Mouse (Mus musculus) CD4-positive, CD25-positive, alpha-beta regulatory T cell, adult 2 months (primary cell): ENCODE data around the gene Tnnc2.

Experiments
- DNase-seq: peaks from one replicate; pipeline ENCODE4 v3.0.0-alpha.2; 2012; ENCODE audit warnings: low read depth, low spot score

Tnnc2 gene

DNA sequence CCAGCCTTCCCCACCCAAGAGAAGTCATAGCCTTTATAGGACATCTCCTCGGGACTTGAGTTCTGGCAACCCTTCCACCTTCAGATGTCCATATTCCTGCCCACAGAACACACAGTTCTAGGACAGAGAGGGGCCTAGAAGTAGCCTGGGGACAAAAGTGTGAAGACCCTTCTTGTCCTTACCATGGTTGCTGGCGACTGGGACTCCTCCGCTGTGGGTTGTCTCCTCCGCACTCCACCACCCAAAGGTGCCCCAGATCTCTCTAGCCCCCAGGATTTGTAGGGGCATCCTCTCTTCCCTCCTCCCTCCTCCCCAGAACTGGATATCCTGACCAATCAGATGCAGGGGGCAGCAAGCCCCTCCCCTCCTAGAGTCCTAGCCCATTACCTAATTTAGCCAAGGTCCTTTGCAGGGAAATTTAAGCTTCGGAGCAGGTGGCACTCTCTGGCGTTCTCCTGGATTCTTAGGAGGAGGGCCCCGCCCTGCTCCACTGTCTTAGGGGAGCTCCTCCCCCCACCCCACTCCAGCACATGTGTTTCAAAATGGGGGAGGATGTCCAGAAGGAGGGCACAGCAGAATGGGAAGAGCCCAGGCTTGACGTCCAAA is at the start of gene Tnnc2:
Tnnc2 (minus strand) TSS at position 487 of the 606 bp plus-strand sequence.
- no peak for DNase-seq

DNA sequence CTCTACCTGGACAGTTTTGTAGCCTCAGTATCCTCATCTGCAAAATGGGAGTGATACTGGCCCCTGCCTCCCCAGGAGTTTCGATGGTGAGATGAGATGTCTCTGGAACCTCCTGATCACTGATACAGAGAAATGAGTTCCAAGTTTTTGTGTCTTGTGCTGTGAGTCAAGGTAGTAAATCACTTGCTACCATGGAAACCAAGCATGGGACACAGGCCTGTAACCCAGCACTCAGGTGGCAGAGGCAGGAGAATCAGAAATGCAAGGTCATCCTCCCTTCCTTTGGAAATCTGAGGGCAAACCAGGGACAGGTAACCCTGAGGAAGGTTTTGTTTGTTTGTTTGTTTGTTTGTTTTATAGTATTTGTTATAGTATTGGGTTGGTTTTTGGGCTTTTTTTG is 49.3 kb upstream of the Tnnc2 start:
- no peak for DNase-seq

DNA sequence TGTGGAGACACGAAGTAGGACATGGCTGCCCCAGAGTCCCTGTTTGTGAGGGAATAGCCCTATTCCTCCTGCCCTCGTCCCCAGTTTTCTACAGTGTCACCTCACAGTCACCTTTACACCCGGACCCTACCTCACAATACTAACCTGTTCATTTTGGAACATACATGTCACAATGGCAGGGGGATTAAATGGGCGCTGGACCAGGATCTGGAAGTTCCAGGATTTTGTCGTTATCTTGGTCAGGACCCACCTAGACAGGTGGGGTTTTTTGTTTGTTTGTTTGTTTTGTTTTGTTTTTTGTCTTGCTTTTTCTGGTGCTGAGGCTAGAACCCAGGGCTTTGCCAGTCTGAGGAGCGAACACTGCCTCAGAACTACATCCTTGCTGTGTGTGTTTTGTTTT is 48.7 kb upstream of the Tnnc2 start, which contains the start of gene Spata25:
Spata25 (minus strand) TSS at position 101 of the 400 bp plus-strand sequence.
- no peak for DNase-seq

DNA sequence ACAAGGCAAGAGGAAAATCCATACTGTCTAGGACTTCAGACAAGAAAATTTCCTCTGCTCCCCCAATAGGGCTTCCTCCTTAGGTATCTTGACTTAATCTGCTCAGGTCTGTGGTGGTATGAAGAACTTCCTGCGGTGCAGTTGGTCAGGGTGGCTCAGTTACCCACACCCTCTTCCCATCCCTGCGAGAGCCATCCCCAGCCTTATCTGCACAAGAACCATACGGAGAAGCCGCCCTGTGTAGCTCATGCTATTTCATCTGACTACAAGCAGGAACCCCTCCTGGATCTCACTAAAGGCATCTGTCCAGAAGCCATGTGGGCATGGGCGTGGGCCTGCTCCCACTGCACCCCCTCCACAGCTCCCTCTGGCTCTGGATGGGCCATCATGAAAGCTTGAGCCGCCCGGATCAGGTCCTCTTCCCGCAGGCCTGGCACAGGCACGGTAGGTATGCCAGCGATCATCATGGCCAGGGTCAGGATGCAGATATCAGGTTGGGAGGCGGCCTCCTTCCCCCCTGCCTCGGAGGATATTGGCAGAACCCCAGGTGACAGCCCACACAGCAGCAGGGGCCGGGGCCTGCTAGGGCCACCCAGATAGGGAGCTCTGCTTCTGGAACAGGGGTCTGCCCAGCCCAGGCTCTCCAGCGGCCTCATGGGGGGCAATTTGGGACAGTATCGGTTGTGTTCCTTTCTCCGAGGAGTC is 47.5 kb upstream of the Tnnc2 start:
- no peak for DNase-seq

DNA sequence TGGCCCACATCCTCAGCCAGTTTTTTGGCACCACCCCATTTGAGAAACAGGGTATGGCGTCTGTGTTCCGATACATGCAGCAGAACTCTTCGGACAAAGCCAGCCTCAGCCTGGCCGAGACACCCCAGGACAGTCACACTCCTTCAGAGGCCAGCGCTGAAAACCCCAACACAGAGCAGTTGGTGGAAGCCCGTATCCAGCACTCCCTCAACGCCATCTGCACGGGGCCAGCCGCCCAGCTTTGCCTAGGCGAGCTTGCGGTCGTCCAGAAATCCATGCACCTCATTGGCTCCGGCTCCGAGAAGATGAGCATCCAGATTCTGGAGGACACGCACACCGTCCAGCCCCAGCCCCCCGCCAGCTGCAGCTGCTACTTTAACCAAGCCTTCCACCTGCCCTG is 45.8 kb upstream of the Tnnc2 start:
- DNase-seq = no peak

DNA sequence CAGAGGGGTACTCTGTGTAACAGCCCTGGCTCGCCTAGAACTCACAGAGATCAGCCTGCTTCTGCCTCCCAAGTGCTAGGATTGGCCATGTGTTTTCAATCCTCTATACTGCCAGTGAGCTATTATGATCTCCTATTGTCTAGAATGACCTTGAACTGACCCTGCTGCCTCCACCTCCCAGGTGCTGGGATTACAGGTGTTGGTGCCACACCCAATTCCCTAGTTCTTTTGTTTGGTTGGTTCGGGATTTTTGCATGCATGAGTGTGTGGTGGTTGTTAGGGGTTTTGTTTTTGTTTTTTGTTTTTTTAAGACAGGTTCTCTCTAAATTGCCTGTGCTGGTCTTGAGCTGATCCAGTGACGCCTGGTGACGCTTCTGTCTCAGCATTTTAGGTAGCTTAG is 44.2 kb upstream of the Tnnc2 start:
- no peak for DNase-seq

DNA sequence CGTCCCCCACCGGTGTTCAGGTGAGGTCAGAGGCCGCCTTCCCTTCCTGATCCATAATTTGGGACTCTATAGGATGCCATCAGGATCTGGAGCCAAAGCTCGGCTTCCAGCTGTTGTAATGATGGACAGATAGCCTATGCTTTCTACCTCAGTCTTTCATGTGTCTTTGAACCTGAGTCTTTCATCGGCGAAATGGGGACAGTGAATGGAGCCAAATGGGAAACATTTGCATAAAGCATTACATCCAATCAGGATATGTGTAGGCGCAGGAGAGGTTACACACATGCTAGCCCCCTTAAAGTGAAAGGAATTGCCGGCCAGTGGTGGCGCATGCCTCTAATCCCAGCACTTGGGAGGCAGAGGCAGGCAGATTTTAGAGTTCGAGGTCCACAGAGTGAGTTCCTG is 43.4 kb upstream of the Tnnc2 start:
- no peak for DNase-seq

DNA sequence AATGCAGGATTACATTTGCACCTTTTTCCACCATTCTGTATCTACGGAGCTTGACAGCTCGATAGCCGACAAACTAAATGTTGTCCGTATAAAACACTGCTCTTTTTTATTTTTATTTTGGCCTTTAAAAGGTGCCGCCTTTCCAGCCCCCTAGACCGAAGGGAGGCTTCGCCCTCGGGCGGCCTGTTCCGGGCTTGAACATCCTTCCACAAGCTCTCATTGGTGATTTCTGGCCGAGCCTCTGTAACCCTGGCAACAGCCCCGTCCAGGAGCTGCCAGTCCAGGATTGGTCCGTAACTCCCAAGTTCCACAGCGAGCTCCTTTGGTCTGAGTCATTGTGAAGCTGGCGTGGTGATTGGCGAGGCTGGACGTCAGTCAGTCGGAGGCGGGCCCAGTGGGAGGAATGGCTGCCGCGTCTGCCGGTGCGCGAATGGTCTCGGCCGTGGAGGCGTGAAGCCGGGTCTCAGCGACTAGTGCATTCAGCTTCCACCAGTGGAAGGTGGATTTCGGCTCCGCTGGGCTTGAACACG is 42.9 kb upstream of the Tnnc2 start, which contains the start of gene Zswim1:
Zswim1 (plus strand) TSS at position 51 of the 530 bp plus-strand sequence.
- peak; percentile 99 for DNase-seq

DNA sequence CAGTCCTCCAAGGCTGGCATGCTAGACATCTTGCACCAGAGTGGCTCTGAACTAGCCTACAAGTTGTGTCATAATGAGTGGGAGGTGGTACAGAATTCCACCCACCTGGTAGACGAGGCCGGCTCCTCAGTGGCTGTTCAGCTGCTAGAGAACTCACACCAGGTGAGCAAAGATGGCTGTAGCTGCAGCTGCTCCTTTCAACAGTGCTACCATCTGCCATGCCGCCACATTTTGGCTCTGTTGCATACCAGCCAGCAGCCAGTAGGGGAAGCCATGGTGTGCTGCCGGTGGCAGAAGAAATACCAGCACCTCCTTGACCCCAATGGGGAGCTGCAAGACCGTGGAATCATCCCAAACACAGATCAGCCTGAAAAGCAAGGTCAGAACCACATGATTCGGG is 41.3 kb upstream of the Tnnc2 start:
- DNase-seq = no peak

DNA sequence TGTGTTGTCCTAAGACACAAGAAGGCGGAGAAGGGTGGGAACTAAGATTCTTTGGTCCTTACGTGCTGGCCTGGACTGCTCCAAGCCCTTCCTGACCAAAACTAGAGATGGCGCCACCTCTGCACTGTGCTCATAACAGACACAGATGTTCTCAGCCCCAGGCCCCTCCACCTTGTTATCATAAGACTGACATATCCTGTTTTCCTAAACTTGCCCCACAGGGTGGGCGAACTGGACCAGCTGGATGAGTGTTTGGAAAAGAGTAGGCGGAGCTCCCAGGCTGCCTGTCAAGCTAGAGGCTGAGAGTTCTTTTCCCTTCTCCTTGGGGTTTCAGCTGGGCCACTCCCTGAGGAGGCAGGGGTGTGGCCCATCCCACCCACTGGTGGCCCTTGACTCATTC is 37.9 kb upstream of the Tnnc2 start:
- DNase-seq = no peak

DNA sequence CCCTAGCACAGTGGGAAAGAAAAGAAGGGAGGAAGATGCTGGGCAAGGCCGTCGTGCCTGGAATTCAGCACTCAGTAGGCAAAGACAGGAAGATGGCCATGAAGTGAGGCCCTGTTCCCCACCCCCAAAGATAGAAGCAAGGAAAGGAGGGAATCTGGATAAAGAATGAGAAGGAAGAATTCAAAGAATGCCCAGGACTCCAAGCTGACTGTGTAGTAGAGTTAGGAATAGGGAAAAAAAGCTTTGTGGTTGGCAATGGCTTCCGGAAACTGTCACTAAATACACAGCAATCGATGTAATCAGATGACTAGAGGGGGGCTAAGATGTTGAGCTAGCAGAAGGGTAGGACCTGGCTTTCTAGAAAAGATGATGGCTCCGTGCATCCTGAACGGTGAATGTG is 37.4 kb upstream of the Tnnc2 start:
- DNase-seq = no peak

DNA sequence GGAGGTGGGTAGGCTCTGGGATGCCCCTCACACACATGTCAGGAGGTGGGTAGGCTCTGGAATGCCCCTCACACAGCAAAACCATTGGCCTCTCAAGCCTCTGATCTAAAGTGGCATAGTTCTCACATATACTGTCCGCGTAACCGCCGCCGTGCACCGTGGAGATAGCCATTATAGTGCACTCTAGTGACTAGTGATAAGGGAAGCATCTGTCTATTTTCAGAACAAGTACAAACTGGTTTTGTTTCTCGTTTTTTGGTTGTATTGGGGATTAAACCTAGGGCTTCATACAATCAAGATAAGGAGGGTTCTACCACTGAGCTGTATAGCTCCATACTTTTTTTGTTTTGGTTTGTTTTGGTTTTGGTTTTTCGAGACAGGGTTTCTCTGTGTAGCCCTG is 36.1 kb upstream of the Tnnc2 start:
- DNase-seq = no peak

DNA sequence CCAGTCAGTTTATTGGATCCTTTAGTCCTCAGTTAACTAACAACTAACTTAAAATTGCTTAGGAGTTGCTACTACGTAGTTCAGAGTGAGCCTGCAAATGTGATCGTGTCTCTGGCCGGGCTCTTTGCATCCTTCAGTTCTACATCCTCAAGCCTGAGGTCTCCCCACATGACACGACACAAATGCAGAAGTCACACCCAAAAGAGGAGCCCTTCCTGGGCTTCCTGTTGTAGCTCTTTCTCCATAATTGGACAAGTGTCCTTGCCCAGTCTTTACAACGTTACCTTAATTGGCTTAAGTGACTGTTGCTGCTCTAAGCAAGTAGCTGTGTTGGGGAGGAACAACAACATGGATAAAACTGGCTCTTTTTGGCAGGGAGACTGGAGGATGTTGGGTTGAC is 35.6 kb upstream of the Tnnc2 start:
- no peak for DNase-seq

DNA sequence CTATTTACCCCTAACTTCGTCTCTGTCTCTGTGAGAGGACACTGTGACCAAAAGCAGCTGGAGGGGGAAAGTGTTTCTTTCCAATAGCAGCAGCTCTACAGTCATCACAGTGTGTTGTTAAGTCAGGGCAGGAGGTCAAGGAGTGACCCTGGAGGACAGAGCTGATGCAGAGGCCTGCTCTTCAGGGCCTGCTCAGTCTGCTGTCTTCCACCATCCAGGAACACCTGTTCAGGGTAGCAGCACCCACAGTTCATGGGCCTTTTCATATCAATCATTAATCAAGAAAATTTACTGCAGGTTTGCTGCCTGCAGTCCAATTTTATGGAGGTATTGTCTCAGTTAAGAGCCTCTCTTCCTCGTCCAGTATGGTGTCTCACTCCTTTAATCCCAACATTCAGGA is 33.8 kb upstream of the Tnnc2 start:
- DNase-seq = no peak

DNA sequence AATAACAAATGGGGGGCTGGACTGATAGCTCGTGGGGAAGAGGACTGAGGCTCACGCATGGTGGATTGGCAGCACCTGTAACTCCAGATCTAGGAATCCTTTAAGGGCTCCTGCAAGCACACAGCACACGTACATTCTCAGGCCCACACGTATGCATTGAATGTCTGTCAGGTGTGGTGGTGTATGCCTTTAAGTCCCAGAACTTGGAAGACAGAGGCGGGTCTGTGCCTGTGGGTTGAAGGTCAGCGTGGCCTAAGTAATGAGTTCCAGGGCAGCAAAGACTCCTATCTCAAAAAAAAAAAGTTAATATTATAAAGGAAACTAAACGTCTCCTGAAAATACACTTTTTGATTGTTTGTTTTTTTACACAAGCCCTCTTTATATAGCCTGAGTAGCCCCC is 26.8 kb upstream of the Tnnc2 start:
- DNase-seq = no peak

DNA sequence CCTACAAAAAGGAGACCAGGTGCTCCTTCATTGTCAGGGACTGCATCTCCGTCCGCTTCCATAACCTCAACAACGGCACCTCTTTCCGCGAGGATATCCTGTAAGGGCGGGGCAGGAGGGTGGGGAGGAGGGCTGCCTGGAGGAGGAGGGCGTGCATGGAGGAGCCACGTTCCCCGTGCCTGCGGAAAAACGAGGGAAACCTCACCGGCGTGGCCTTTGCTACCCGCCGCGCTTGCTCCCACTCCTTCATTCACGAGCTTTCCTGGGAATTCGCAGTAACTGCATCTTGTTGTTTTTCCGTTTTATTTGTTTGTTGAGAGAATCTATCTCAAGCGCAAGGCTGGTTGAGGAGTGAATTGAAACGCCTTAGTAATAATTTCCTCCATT is 25.6 kb upstream of the Tnnc2 start:
- no peak for DNase-seq

DNA sequence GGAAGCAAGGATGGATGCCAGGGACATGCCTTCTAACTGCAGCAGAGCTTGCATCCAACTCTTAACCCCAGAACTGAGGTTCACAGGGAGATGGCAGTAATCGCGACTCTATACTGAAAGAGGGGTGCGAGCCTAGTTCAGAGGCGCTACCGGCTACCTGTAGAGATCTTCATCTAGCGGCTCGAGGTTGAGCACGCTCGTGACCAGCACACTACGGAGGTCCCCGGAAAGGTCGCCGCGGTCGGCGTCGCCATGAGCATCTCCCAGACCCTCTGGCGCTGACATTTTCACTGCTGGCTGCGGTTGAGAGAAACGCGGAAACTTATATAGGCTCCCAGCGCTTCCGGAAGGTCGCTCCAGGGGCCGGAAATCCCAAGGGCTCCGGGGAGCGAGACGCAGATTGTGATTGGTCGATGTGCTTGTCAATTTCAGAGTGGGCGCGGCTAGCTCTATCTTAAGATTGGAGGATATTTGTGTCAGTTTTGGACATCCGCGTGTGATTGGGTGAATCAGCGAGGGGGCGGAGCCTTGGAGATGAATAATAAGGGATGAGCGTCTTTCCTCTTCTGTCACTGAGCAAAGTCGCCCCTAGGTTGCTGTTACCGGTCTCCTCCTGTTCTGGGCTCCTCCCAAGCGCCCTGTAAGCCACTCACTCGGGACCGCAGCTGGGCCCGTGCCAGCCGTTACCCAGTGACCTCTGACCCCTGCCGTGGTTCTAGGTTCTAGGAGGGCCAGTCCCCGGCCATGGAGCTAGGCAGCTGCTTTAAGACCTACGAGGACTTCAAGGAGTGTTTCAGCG is 25.0 kb upstream of the Tnnc2 start, which contains the start of the genes Acot8 and Zswim3:
Acot8 (minus strand) TSS at position 350 of the 799 bp plus-strand sequence.
Zswim3 (plus strand) TSS at position 566 of the 799 bp plus-strand sequence.
- DNase-seq = peak; percentile 98

DNA sequence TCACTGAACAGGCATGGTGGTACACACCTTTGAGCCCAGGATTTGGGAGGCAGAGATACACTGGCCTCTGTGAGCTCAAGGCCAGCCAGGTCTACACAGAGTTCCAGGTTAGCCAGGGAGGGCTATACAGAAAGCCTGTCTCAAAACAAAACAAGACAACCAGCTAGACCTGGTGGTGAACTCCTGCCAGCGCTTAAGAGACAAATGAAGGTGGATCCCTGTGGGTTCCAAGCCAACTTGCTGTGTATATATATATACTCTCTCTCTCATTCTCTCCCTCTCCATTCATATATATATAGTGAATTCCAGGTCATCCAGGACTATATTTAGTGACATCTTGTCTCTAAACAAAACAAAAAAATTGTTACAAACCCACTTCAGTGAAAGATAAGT is 24.1 kb upstream of the Tnnc2 start:
- no peak for DNase-seq

DNA sequence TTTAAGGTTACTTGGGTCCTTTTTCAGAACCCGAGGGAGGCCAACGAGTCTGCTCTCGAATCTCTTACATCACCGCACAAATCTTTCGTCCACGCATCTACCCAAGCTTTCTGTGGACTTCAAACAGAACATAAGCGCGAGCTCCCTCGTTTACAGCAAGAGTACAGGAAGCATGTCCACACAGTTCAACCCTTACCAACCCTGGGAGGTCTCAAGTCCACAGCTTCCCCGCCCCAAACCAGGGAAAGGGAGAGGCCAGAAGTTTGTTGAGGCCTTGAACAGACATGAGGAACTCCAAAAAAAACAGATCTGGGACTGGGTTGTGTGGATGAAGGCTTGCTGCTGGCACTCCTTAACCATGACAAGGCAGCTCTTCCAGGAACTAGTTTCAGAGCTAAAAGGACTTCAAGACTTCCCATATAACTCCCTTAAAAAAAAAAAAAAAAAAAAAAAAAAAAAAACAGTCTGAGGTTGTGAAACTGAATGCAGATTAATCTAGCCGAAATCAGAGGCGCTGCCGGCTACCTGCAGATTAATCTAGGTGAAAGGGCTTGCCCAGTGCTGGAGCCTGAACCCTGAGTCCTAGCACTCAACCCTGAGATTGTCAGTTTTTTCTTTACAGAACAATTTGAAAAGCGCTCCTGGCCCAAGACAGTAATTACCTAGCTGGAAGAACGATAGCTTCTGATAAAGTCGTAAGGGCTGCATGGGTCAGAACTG is 23.6 kb upstream of the Tnnc2 start:
- DNase-seq = no peak

DNA sequence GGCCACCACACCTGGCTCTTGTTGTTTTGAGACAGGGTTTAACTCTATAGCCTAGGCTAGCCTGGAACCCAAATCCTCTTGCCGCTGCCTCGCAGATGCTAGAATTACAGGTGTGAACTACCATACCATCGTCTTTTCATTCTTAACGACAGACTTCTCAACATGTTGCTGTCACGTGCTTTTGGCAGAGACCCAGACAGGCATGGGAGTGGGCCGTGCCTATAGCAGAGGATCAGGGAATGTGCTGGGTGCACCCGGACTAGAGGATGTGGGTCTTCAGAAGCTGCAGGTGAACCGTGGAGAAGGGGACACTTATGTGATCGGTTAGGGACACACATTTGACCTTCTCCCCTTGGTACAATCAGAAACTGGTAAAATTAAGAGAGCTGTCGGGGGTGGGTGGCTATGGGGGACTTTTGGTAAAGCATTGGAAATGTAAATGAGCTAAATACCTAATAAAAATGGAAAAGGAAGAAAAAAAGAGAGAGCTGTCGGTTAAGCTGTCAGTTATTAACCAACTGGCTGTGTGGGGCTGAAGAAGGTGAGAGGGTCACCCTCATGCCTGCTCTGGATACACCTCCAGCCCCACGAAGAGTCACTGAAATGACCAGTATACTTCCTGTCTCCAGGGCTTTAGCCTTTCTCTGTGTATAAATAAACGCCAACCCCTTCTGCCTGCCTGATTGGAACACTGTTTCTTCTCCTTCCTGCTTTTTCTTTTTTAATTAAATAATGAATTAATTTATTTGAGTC is 20.7 kb upstream of the Tnnc2 start:
- no peak for DNase-seq

DNA sequence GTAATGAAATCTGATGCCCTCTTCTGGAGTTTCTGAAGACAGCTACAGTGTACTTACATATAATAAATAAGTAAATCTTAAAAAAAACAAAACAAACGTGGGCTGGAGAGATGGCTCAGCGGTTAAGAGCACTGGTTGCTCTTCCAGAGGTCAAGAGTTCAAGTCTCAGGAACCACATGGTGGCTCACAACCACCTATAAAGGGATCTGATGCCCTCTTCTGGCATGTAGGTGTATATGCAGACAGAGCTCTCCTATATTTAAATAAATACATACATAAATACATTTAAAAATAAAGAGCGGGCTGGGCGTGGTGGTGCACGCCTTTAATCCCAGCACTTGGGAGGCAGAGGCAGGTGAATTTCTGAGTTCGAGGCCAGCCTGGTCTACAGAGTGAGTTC is 18.8 kb upstream of the Tnnc2 start:
- DNase-seq = peak; percentile 59
